Mouse (Mus musculus) retina, adult 2 months (tissue): ENCODE results near the gene Myh14.

Experiments used
- DNase-seq: peaks from one replicate; pipeline ENCODE4 v3.0.0-alpha.2; 2012; ENCODE audit warnings: low read depth, low spot score

The Myh14 gene

GRCm38 (mm10) chr7:44632676-44633075, 38.0 kb downstream of the Myh14 start:
- no peak for DNase-seq

- no peak for DNase-seq
Observed at GRCm38 (mm10) chr7:44630437-44630836, 40.2 kb downstream of the Myh14 start.

GRCm38 (mm10) chr7:44628402-44629034, 42.1 kb downstream of the Myh14 start:
- no peak for DNase-seq

GRCm38 (mm10) chr7:44626966-44627365, 43.7 kb downstream of the Myh14 start:
- DNase-seq = no peak

- no peak for DNase-seq
Observed at GRCm38 (mm10) chr7:44626068-44626385, 44.6 kb downstream of the Myh14 start.

- DNase-seq = no peak
Observed at GRCm38 (mm10) chr7:44625241-44626067, 45.2 kb downstream of the Myh14 start.

- DNase-seq = no peak
Observed at GRCm38 (mm10) chr7:44624828-44625227, 45.8 kb downstream of the Myh14 start.

GRCm38 (mm10) chr7:44624543-44624826, 46.2 kb downstream of the Myh14 start:
- DNase-seq = no peak

GRCm38 (mm10) chr7:44623714-44624542, 46.7 kb downstream of the Myh14 start:
- no peak for DNase-seq

GRCm38 (mm10) chr7:44617059-44617458, 53.6 kb downstream of the Myh14 start:
- no peak for DNase-seq

GRCm38 (mm10) chr7:44615987-44616386, 54.7 kb downstream of the Myh14 start:
- no peak for DNase-seq

- DNase-seq = no peak
Observed at GRCm38 (mm10) chr7:44615309-44615708, 55.3 kb downstream of the Myh14 start.

GRCm38 (mm10) chr7:44614041-44614688, 56.5 kb downstream of the Myh14 start:
- DNase-seq = no peak

GRCm38 (mm10) chr7:44612192-44612591, 58.5 kb downstream of the Myh14 start:
- no peak for DNase-seq

GRCm38 (mm10) chr7:44606171-44606901, 64.3 kb downstream of the Myh14 start:
- DNase-seq = no peak

GRCm38 (mm10) chr7:44605436-44605835, 65.2 kb downstream of the Myh14 start:
- no peak for DNase-seq

GRCm38 (mm10) chr7:44604619-44605018, 66.0 kb downstream of the Myh14 start:
- no peak for DNase-seq

GRCm38 (mm10) chr7:44604139-44604606, 66.5 kb downstream of the Myh14 start:
- DNase-seq = no peak

GRCm38 (mm10) chr7:44603186-44603855, 67.3 kb downstream of the Myh14 start:
- no peak for DNase-seq

- DNase-seq = no peak
Observed at GRCm38 (mm10) chr7:44602443-44602842, 68.2 kb downstream of the Myh14 start.

GRCm38 (mm10) chr7:44601646-44602045, 69.0 kb downstream of the Myh14 start:
- no peak for DNase-seq
